8 mouse cellular contexts compared by ENCODE assay signal in genomic region chr1:180725704-180726179, GRCm38 (mm10). TPM values are rescaled to one million over a fixed set of nuclear protein-coding genes. Genes with fewer than 3 reads are reported as not detected.
DNase-seq lines count a peak whose midpoint lies in the region; ATAC-seq lines count a peak whose summit lies in the region.

Gene Acbd3, plus strand, starts transcription at chr1:180726043.

- H3K27me3 ChIP-seq in hindbrain, embryonic 16.5 days (replicated peaks; ENCODE audit: control insufficient read depth, insufficient read depth, low read length): no peaks in the 10 kb centered on the region

- H3K79me2 ChIP-seq in macrophage (ENCODE audit: inconsistent target): peaks cover 45% of the 10 kb centered on the region

- peak; percentile 89 for DNase-seq in T-cell, adult 2 months (ENCODE audit: low spot score)
- DNase-seq in cerebellum, postnatal 36 days: peak; percentile 85 to 88
- peak; percentile 90 for DNase-seq in gastrocnemius, adult 18-20 months (ENCODE audit: low spot score)
- DNase-seq in left cerebral cortex, adult 18-20 months (ENCODE audit: low spot score in 2 of 2): peak; percentile 86 to 92
- peak; percentile 93 for DNase-seq in right cerebral cortex, adult 18-20 months
- peak; percentile 63 for DNase-seq in urinary bladder, postnatal 10 days (ENCODE audit: low spot score)

- peak within 1 kb of the TSS; percentile 99 for H3K9ac ChIP-seq in hindbrain, embryonic 16.5 days (ENCODE audit: low read depth, low read length)

- H3K4me2 ChIP-seq in hindbrain, embryonic 16.5 days (ENCODE audit: low read length): peak within 1 kb of the TSS; percentile 88

- no peaks in the 10 kb centered on the region for H3K9me3 ChIP-seq in hindbrain, embryonic 16.5 days (ENCODE audit: control insufficient read depth, low read length)

- 0% methylated on average over 48 of the region's 52 CpGs for WGBS in hindbrain, embryonic 16.5 days
- under 1% methylated on average over 51 of the region's 52 CpGs for WGBS in macrophage (ENCODE audit: missing documents)

- H3K4me1 ChIP-seq in hindbrain, embryonic 16.5 days (ENCODE audit: control insufficient read depth, insufficient read depth, low read depth, low read length): peaks cover 26% of the 10 kb centered on the region

- peak; percentile 97 for ATAC-seq in hindbrain, embryonic 16.5 days

- H3K4me3 ChIP-seq in hindbrain, embryonic 16.5 days (ENCODE audit: low read length): peak within 1 kb of the TSS; percentile 100
- H3K4me3 ChIP-seq in macrophage (ENCODE audit: inconsistent target): peak within 1 kb of the TSS; percentile 86

- no peaks in the 10 kb centered on the region for H3K36me3 ChIP-seq in hindbrain, embryonic 16.5 days (ENCODE audit: control insufficient read depth, insufficient read depth, low read length)
- no peaks in the 10 kb centered on the region for H3K36me3 ChIP-seq in macrophage (ENCODE audit: inconsistent target)

- H3K27ac ChIP-seq in hindbrain, embryonic 16.5 days (ENCODE audit: low read depth, low read length): peak within 1 kb of the TSS; percentile 91
- H3K27ac ChIP-seq in macrophage: peak within 1 kb of the TSS; percentile 41

RNA-seq across cellular contexts. Expression of gene Acbd3, which starts in this region (rescaled TPM):
- 10 to 100 TPM; 12.0 to 14.6 TPM for total RNA-seq in gastrocnemius, adult 18-20 months (2021)
- 21.8 and 22.5 TPM in 2 replicates for polyA plus RNA-seq in hindbrain, embryonic 16.5 days (2015; fragmentation: Nextera tagmentation; extraction: Ambion mirVana)
- 10 to 100 TPM; 36.3 to 36.7 TPM for total RNA-seq in left cerebral cortex, adult 18-20 months (2021)
- 100 to 1,000 TPM in 12 of 26 experiments, 10 to 100 TPM in 14; 51.4 to 260 (median 95.3) TPM for total RNA-seq in macrophage (2018; cell fraction: chromatin; rRNA removed)
- total RNA-seq in macrophage (2018; cell fraction: cytosol; rRNA removed): 100 to 1,000 TPM in 2 of 26 experiments, 10 to 100 TPM in 24; 54.5 to 110 (median 59.8) TPM
- 100 to 1,000 TPM in 10 of 26 experiments, 10 to 100 TPM in 16; 53.2 to 195 (median 88.9) TPM for total RNA-seq in macrophage (2018; cell fraction: nucleus; rRNA removed)
- polyA plus RNA-seq in macrophage (2018): 37.0 to 52.8 TPM (median 46.2 TPM) in 3 replicates

Comparison
In these comparisons a context has a peak if more than half of its experiments do, and no peak if none do; other contexts are left out.
1. Peak in every context shown above with its lines: DNase-seq, ATAC-seq, H3K4me3 ChIP-seq and H3K27ac ChIP-seq.